Mouse (Mus musculus) cortical plate, adult 2 months (tissue): ENCODE measurements around the gene Gm10260.

Source experiments
- CTCF ChIP-seq: fragments of 200-500 bp; IDR thresholded peaks from 2 replicates; pipeline ENCODE4 v1.5.1; 2011; ENCODE audit warnings: mild to moderate bottlenecking, control low read depth, low read length; ENCODE audit not compliant: insufficient read depth; ENCODE audit errors: extremely low read depth
- POLR2A ChIP-seq: fragments of 200-500 bp; IDR thresholded peaks from 2 replicates; pipeline ENCODE4 v1.6.1; 2011; ENCODE audit warnings: mild to moderate bottlenecking, low read length, control low read depth; ENCODE audit not compliant: insufficient read depth; ENCODE audit errors: extremely low read depth

- TF ChIP-seq CTCF (no peak), POLR2A (no peak)
Observed at GRCm38 (mm10) chr13:97764067-97764466, 3.6 kb upstream of the Gm10260 start.
